Mouse (Mus musculus): ENCODE data around the gene Fam189a2. TPM values are rescaled to one million over a fixed set of nuclear protein-coding genes. Genes with fewer than 3 reads are reported as not detected.

The Fam189a2 gene
- polyA plus RNA-seq, 1 experiment from 2014 or later = 3.0 TPM

DNA sequence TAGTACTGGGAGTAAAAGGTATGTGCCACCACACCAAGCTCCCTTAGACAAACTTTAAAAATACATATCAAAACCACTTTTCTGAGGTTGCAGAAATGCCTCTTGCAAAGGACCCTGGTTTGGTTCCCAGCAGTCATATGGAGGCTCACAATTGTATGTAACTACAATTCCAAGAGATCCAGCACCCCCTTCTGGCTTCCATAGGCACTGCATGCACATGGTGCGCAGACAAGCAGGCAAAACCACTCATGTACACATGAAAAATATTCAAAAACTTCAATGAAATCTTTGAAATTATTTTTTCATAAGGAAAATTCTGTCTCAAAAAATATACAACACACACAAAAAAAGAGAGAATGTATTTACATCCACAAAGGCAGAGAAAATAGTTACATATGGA is 26.1 kb upstream of the Fam189a2 start:
- no peaks in the 10 kb centered on the region for H3K27me3 ChIP-seq (ENCODE audit: control insufficient read depth, insufficient read depth, low read length)
- no peaks in the 10 kb centered on the region for H3K9me3 ChIP-seq (ENCODE audit: control insufficient read depth, low read length)
- 98% methylated on average over 1 of the region's 1 CpGs for WGBS
- DNase-seq (no peak), ATAC-seq (ENCODE audit: low FRiP score, low TSS enrichment) (no peak)
- no peak overlapping the region for H3K9ac ChIP-seq (replicated peaks; ENCODE audit: low read length)
- H3K36me3 ChIP-seq (ENCODE audit: control insufficient read depth, insufficient read depth, low read length) = no peaks in the 10 kb centered on the region
- no peak overlapping the region for H3K27ac ChIP-seq (replicated peaks; ENCODE audit: low read depth, low read length)
- H3K4me3 ChIP-seq (replicated peaks; ENCODE audit: low read depth, low read length) = no peak overlapping the region
- H3K4me1 ChIP-seq (ENCODE audit: control insufficient read depth, insufficient read depth, low read length) = no peaks in the 10 kb centered on the region
- H3K4me2 ChIP-seq (ENCODE audit: low read length) = no peak overlapping the region

DNA sequence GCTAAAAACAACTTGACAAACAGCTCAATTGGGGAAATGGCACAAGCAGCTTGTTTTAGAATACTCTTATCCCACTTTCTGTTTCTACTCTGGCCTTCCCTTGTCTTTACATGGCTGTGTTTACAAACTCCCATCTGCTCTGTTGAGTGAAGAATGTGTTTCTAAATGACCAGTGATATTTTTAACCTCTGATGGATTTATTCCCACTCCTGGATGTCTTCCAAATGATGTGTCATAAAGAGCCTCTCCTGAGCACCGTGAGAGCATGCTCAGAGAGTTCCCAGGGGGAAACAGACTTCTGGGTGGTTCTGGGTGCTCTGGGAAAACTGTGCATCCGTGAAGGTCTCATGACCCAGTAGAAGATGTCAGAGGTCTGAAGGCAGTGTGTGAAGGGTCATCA is 24.1 kb upstream of the Fam189a2 start:
- no peaks in the 10 kb centered on the region for H3K9me3 ChIP-seq (ENCODE audit: control insufficient read depth, low read length)
- no peak overlapping the region for H3K4me2 ChIP-seq (ENCODE audit: low read length)
- H3K36me3 ChIP-seq (ENCODE audit: control insufficient read depth, insufficient read depth, low read length) = no peaks in the 10 kb centered on the region
- no peak overlapping the region for H3K4me3 ChIP-seq (replicated peaks; ENCODE audit: low read depth, low read length)
- H3K27ac ChIP-seq (replicated peaks; ENCODE audit: low read depth, low read length) = no peak overlapping the region
- no peaks in the 10 kb centered on the region for H3K27me3 ChIP-seq (ENCODE audit: control insufficient read depth, insufficient read depth, low read length)
- 81% methylated on average over 2 of the region's 2 CpGs for WGBS
- H3K9ac ChIP-seq (replicated peaks; ENCODE audit: low read length) = no peak overlapping the region
- H3K4me1 ChIP-seq (ENCODE audit: control insufficient read depth, insufficient read depth, low read length) = no peaks in the 10 kb centered on the region
- ATAC-seq (ENCODE audit: low FRiP score, low TSS enrichment) (no peak), DNase-seq (no peak)

DNA sequence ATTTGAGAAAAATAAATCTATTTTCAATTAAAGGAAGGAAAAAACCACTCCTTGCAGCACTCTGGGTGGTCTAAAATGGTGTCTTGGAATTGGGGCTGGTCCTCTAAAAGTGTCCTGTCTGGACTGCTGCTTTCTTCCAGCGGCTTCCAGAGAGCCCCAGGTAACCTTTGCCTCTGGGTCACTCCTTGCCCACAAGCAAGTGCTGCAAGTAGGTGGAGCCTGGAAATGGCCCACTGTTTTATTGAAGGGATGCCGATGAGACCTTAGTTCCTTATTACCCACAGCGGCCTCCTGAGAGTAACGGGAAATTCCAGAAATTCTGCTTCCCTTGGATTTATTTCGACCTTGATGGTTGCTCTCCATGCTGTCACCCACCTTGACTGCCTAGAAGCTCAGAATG is 23.4 kb upstream of the Fam189a2 start:
- DNase-seq = no peak
- Histone ChIP-seq H3K9ac (replicated peaks; ENCODE audit: low read length) (no peak overlapping the region), H3K4me2 (ENCODE audit: low read length) (no peak overlapping the region), H3K36me3 (ENCODE audit: control insufficient read depth, insufficient read depth, low read length) (no peaks in the 10 kb centered on the region), H3K4me3 (replicated peaks; ENCODE audit: low read depth, low read length) (no peak overlapping the region), H3K9me3 (ENCODE audit: control insufficient read depth, low read length) (no peaks in the 10 kb centered on the region), H3K27me3 (ENCODE audit: control insufficient read depth, insufficient read depth, low read length) (no peaks in the 10 kb centered on the region), H3K4me1 (ENCODE audit: control insufficient read depth, insufficient read depth, low read length) (no peaks in the 10 kb centered on the region), H3K27ac (replicated peaks; ENCODE audit: low read depth, low read length) (no peak overlapping the region)
- WGBS = 90% methylated on average over 5 of the region's 5 CpGs
- ATAC-seq (ENCODE audit: low FRiP score, low TSS enrichment) = no peak

DNA sequence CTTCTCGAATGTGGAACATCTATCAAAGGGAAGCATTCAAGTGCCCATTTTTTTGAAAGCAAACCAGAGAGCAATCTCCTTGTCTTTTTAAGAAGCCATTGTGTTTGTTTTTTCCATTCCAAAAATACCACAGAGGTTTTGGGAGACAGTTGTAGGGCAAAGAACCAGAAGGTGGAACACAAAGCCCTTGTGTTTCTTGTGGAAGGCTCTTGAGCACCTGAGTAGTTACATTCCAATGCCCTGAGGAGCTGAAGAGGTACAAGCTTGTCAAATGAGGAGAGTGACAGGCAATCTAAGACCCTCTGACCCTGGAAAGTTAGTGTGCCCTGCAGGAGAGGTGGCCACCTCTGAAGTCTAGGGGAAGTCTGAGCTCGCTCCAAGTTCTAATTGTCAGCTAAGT is 19.7 kb upstream of the Fam189a2 start:
- DNase-seq (no peak), ATAC-seq (ENCODE audit: low FRiP score, low TSS enrichment) (no peak)
- Histone ChIP-seq H3K4me2 (ENCODE audit: low read length) (no peak overlapping the region), H3K9ac (replicated peaks; ENCODE audit: low read length) (no peak overlapping the region), H3K27ac (replicated peaks; ENCODE audit: low read depth, low read length) (no peak overlapping the region), H3K9me3 (ENCODE audit: control insufficient read depth, low read length) (no peaks in the 10 kb centered on the region), H3K4me3 (replicated peaks; ENCODE audit: low read depth, low read length) (no peak overlapping the region), H3K4me1 (ENCODE audit: control insufficient read depth, insufficient read depth, low read length) (no peaks in the 10 kb centered on the region), H3K27me3 (ENCODE audit: control insufficient read depth, insufficient read depth, low read length) (no peaks in the 10 kb centered on the region), H3K36me3 (ENCODE audit: control insufficient read depth, insufficient read depth, low read length) (no peaks in the 10 kb centered on the region)
- 78% methylated on average over 2 of the region's 2 CpGs for WGBS

DNA sequence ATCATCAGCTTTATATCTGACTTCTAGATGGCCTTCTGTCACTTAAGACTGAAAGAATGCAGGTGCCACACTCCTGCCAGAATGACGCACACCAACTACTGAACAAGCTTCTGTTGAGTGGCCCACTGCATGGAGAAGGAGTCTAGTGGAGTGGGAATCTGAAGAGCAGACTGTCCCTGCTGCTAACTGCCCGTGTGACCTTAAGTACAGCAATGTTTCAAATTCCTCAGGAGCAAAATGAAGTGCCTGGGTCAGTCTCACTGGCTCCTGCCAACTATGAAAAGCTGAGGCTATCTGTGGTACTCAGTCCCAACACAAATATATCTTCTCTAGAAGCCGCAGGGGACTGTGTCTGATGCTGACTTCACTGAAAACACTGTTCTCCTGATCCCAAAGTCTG is 18.5 kb upstream of the Fam189a2 start:
- no peak overlapping the region for H3K4me2 ChIP-seq (ENCODE audit: low read length)
- H3K27ac ChIP-seq (replicated peaks; ENCODE audit: low read depth, low read length) = no peak overlapping the region
- no peak overlapping the region for H3K9ac ChIP-seq (replicated peaks; ENCODE audit: low read length)
- H3K36me3 ChIP-seq (ENCODE audit: control insufficient read depth, insufficient read depth, low read length) = no peaks in the 10 kb centered on the region
- H3K4me3 ChIP-seq (replicated peaks; ENCODE audit: low read depth, low read length) = no peak overlapping the region
- no peaks in the 10 kb centered on the region for H3K9me3 ChIP-seq (ENCODE audit: control insufficient read depth, low read length)
- ATAC-seq (ENCODE audit: low FRiP score, low TSS enrichment) = no peak
- H3K4me1 ChIP-seq (ENCODE audit: control insufficient read depth, insufficient read depth, low read length) = no peaks in the 10 kb centered on the region
- no peaks in the 10 kb centered on the region for H3K27me3 ChIP-seq (ENCODE audit: control insufficient read depth, insufficient read depth, low read length)
- 88% methylated on average over 3 of the region's 3 CpGs for WGBS
- DNase-seq = no peak

DNA sequence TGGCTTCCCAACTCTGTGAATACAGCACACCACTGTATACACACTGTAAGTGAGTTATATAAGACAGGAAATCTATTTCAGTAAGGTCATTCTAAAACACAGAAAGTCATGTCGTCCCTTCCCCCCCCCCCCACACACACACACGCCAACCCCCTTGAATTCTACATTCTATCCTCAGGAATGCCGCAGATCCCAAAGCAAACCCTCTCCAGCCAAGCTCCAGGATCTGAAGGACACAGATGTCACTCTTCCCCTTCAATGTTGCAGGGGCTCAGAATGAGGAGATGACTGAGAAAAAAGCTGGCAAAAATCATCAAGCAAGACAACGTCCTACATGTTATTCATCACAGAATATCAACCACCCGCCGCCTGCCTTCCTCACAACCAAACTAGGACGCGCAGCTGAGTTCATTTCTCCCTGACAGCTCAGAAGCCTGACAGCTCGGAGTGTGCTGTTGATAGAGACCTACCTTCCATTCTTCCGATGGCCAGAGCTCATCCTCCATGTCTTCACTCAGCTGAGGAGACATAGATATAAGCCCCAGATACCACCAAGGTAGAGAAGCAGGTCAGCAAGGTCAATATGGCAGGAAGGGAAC is 15.7 kb upstream of the Fam189a2 start:
- H3K27ac ChIP-seq (replicated peaks; ENCODE audit: low read depth, low read length) = no peak overlapping the region
- ATAC-seq (ENCODE audit: low FRiP score, low TSS enrichment) = no peak
- DNase-seq = no peak
- no peak overlapping the region for H3K4me2 ChIP-seq (ENCODE audit: low read length)
- no peaks in the 10 kb centered on the region for H3K4me1 ChIP-seq (ENCODE audit: control insufficient read depth, insufficient read depth, low read length)
- H3K4me3 ChIP-seq (replicated peaks; ENCODE audit: low read depth, low read length) = no peak overlapping the region
- no peaks in the 10 kb centered on the region for H3K27me3 ChIP-seq (ENCODE audit: control insufficient read depth, insufficient read depth, low read length)
- no peaks in the 10 kb centered on the region for H3K36me3 ChIP-seq (ENCODE audit: control insufficient read depth, insufficient read depth, low read length)
- 89% methylated on average over 10 of the region's 10 CpGs for WGBS
- no peak overlapping the region for H3K9ac ChIP-seq (replicated peaks; ENCODE audit: low read length)
- H3K9me3 ChIP-seq (ENCODE audit: control insufficient read depth, low read length) = no peaks in the 10 kb centered on the region

DNA sequence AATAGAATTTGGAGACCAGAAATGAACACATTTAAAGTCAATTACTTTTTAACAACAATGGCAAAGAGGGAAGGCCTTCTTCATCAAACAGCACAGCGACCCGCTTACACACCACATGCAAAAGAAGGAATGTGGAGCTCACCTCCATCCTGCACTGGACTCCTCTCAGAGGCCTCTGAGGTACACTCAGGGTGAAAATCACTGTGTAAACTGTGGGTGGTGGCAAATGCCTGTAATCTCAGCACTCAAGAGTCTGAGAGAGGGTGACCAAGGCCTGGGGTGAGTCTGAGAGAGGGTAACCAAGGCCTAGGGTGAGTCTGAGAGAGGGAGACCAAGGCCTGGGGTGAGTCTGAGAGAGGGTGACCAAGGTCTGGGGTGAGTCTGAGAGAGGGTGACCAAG is 11.6 kb upstream of the Fam189a2 start:
- no peaks in the 10 kb centered on the region for H3K27me3 ChIP-seq (ENCODE audit: control insufficient read depth, insufficient read depth, low read length)
- H3K27ac ChIP-seq (replicated peaks; ENCODE audit: low read depth, low read length) = no peak overlapping the region
- H3K9me3 ChIP-seq (ENCODE audit: control insufficient read depth, low read length) = no peaks in the 10 kb centered on the region
- H3K9ac ChIP-seq (replicated peaks; ENCODE audit: low read length) = no peak overlapping the region
- DNase-seq (no peak), ATAC-seq (ENCODE audit: low FRiP score, low TSS enrichment) (no peak)
- 98% methylated on average over 2 of the region's 2 CpGs for WGBS
- H3K4me2 ChIP-seq (ENCODE audit: low read length) = no peak overlapping the region
- H3K36me3 ChIP-seq (ENCODE audit: control insufficient read depth, insufficient read depth, low read length) = no peaks in the 10 kb centered on the region
- no peaks in the 10 kb centered on the region for H3K4me1 ChIP-seq (ENCODE audit: control insufficient read depth, insufficient read depth, low read length)
- H3K4me3 ChIP-seq (replicated peaks; ENCODE audit: low read depth, low read length) = no peak overlapping the region

DNA sequence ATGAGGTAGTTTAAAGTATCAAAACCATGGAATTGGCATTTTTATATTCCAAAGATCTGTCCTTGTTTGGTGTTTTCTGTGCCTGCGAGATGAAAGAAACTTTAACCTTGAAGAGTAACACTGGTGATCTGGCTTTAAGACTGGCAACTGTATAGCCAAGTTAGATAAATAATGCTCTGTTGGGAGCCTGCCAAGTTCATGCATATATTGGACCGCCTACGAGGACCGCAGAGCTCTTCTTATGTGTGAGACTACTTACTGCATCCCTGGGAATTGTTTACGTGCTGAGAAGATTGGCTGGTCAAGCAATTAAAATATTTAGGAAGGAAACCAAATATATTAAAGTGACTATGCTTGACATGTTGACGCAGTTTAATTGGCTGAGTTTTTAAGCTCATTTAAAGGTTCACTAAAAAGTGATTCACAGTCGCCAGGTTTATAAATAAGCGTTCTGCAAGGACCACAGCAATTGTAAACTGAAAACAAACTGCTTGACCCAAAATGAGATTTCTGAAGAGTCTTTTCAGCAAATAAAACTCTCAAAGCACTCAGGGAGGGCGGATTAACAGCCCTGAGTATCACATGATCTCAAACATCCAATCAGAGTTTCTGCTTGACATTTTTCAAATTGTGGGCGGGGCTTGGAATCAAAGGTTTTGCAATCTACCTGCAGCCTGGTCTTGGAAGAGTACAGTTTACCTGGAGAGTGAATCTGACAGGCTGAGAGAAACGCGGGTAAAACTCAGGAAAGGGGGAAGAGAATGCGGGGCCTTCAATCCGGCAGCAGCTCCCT is 8.4 kb upstream of the Fam189a2 start:
- Histone ChIP-seq H3K4me2 (ENCODE audit: low read length) (no peak overlapping the region), H3K36me3 (ENCODE audit: control insufficient read depth, insufficient read depth, low read length) (no peaks in the 10 kb centered on the region), H3K9ac (replicated peaks; ENCODE audit: low read length) (no peak overlapping the region), H3K27ac (replicated peaks; ENCODE audit: low read depth, low read length) (no peak overlapping the region), H3K27me3 (ENCODE audit: control insufficient read depth, insufficient read depth, low read length) (no peaks in the 10 kb centered on the region), H3K4me1 (ENCODE audit: control insufficient read depth, insufficient read depth, low read length) (no peaks in the 10 kb centered on the region), H3K4me3 (replicated peaks; ENCODE audit: low read depth, low read length) (no peak overlapping the region), H3K9me3 (ENCODE audit: control insufficient read depth, low read length) (no peaks in the 10 kb centered on the region)
- no peak for DNase-seq
- 79% methylated on average over 14 of the region's 14 CpGs for WGBS
- ATAC-seq (ENCODE audit: low FRiP score, low TSS enrichment) = no peak

DNA sequence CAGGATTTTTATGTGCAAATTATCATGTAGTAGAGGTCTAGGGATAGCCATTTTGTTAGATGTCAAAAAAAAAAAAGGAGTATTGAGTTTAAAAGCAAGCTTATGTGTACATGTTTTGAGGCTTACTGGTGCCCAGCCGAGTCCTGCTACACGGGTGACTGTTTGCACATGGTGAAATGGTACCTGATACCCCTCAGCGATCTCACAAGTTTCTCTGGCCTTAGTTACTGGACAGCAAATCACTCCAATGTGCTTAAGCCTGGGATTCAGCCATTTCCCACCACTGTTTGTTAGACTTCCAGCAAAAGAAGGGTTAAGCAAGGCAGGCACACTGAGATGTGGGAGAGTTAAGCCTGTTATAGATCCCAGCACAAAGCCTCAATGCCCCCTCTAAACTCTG is 3.5 kb upstream of the Fam189a2 start:
- Histone ChIP-seq H3K4me3 (replicated peaks; ENCODE audit: low read depth, low read length) (no peak overlapping the region), H3K4me1 (ENCODE audit: control insufficient read depth, insufficient read depth, low read length) (peaks cover 14% of the 10 kb centered on the region), H3K9me3 (ENCODE audit: control insufficient read depth, low read length) (no peaks in the 10 kb centered on the region), H3K27me3 (ENCODE audit: control insufficient read depth, insufficient read depth, low read length) (peaks cover 22% of the 10 kb centered on the region; the same call in 1 of the 2 replicates), H3K9ac (replicated peaks; ENCODE audit: low read length) (no peak overlapping the region), H3K27ac (replicated peaks; ENCODE audit: low read depth, low read length) (no peak overlapping the region), H3K4me2 (ENCODE audit: low read length) (no peak overlapping the region), H3K36me3 (ENCODE audit: control insufficient read depth, insufficient read depth, low read length) (no peaks in the 10 kb centered on the region)
- 27% methylated on average over 3 of the region's 3 CpGs for WGBS
- ATAC-seq (ENCODE audit: low FRiP score, low TSS enrichment) (no peak), DNase-seq (no peak)

Data from midbrain, embryonic 14.5 days (tissue).